Mouse (Mus musculus): ENCODE data around the gene Top3b. TPM values are rescaled to one million over a fixed set of nuclear protein-coding genes. Genes with fewer than 3 reads are reported as not detected.
"Not testable (repeated sequence)": the region's sequence is repeated elsewhere in the genome, so short reads cannot be mapped to it uniquely, and the experiment has no call there.

Gene Top3b
- polyA plus RNA-seq (2015; fragmentation: Nextera tagmentation; extraction: Ambion mirVana), result 65.0 and 66.5 TPM in 2 replicates

- peaks cover 14% of the 10 kb centered on the region for H3K36me3 ChIP-seq
- peak within 1 kb of the TSS; percentile 91 for H3K9ac ChIP-seq
- H3K4me3 ChIP-seq, result peak within 1 kb of the TSS; percentile 82
- H3K27ac ChIP-seq (replicated peaks), result peak within 1 kb of the TSS; percentile 96
- peaks cover 1% of the 10 kb centered on the region; the same call in 1 of the 2 replicates for H3K9me3 ChIP-seq
- under 1% methylated on average over 49 of the region's 49 CpGs for WGBS
- peaks cover 15% of the 10 kb centered on the region for H3K4me1 ChIP-seq (replicated peaks)
- H3K27me3 ChIP-seq, result no peaks in the 10 kb centered on the region
- H3K4me2 ChIP-seq, result peak within 1 kb of the TSS; percentile 70
- peak; percentile 97 for ATAC-seq (ENCODE audit: low read depth)
Measured at GRCm38 (mm10) chr16:16870617-16871331, at the start of gene Top3b, which contains the start of gene Vpreb1. Top3b (plus strand) TSS chr16:16870736. Vpreb1 (minus strand) TSS chr16:16870843.

DNA sequence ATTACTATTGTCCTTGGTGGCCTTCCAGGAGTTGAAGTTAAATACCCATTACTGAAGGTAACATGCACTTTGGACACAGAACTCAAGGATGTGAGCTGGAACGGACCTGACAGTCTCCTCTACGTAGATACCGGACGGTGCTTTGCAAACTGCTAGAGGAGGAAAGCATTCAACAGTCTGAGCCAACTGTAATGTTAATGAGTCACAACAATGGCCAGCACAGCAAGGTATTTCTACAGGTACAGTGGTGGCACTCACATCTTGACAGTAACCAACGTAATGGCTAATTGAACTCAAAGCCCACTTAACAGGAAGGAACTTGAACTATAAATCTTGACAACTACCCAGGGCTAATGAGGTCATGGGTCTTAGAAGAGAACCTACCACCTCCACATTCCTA lies 45.1 kb upstream of the Top3b start:
- no peak overlapping the region for H3K4me3 ChIP-seq
- no peak overlapping the region for H3K4me2 ChIP-seq
- ATAC-seq (ENCODE audit: low read depth), result no peak
- no peaks in the 10 kb centered on the region for H3K36me3 ChIP-seq
- H3K27me3 ChIP-seq, result no peaks in the 10 kb centered on the region
- no peaks in the 10 kb centered on the region for H3K9me3 ChIP-seq
- H3K4me1 ChIP-seq (replicated peaks), result 0 out of 2 replicates have a peak, but pooled peaks cover 7% of the 10 kb centered on the region
- WGBS, result 44% methylated on average over 5 of the region's 5 CpGs
- no peak overlapping the region for H3K9ac ChIP-seq
- no peak overlapping the region for H3K27ac ChIP-seq (replicated peaks)

DNA sequence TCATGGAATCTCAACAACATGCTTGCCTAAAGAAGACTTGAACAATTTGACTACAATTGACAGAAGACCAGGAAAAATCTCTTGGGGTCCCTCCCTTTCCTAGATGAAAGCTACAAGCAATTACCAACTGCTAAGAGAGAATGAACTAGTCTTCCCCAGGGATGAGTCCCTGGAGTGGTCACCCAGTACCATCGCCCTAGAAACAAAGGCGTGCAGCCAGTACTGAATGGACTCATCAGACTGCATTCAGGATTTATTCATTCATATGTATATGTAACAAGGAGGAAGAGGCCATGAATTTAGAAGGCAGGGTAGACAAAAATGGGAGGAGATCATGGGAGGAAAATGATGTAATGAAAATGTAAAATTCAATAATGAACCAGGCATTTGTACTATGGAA lies 44.3 kb upstream of the Top3b start:
- no peaks in the 10 kb centered on the region for H3K9me3 ChIP-seq
- 87% methylated on average over 2 of the region's 2 CpGs for WGBS
- no peaks in the 10 kb centered on the region for H3K36me3 ChIP-seq
- no peak overlapping the region for H3K27ac ChIP-seq (replicated peaks)
- H3K27me3 ChIP-seq, result no peaks in the 10 kb centered on the region
- no peak overlapping the region for H3K4me2 ChIP-seq
- H3K4me3 ChIP-seq, result no peak overlapping the region
- H3K4me1 ChIP-seq (replicated peaks), result 0 out of 2 replicates have a peak, but pooled peaks cover 7% of the 10 kb centered on the region
- ATAC-seq (ENCODE audit: low read depth), result no peak
- H3K9ac ChIP-seq, result no peak overlapping the region

DNA sequence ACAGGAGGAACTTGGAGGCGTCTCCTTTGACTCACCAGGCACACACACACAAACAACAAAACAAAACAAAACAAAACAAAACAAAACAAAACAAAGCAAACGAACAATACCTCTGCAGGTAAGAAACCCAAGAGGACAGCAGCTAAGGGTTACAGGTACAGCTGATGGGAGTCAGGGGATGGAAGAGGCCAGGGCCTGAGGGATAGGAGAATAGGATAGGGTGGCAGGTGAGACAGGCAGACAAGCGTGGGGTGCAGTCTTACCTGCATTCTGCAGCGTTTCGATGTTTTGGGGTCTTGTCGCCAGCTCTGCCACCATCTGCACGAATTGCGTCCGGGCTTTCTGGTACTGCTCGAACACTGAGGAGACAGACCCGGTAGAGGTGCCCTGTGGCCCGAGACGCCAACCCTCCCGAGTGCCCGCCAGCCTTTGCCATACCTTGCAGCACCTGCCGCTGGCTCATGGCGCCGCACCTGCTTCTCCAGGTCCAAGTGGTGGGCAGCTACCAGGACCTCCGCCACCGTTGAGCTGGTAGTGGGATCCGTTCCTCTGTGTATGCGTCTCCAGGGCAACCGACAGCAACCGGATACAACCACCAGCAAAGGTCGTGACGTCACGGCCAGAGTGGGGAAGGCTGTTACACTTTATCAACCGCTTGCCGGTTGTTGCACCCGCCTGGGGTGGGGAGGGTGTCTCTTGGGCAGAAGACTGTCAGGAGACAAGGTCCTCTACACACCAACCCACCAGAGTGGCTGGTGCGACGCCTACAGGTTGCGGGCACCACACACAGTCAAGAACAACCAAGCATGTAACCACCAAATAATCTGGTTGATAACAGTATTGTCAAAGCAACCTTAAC lies 41.5 kb upstream of the Top3b start, which contains the start of gene Spag6l:
Spag6l (minus strand) TSS at position 700 of the 859 bp plus-strand sequence.
- peak within 1 kb of the TSS; percentile 70 for H3K9ac ChIP-seq
- no peaks in the 10 kb centered on the region for H3K36me3 ChIP-seq
- 0 out of 2 replicates have a peak, but pooled peaks cover 7% of the 10 kb centered on the region for H3K4me1 ChIP-seq (replicated peaks)
- peak within 1 kb of the TSS; percentile 84 for H3K4me2 ChIP-seq
- ATAC-seq (ENCODE audit: low read depth), result peak; percentile 97
- H3K27ac ChIP-seq (replicated peaks), result no peak within 1 kb of the TSS
- H3K27me3 ChIP-seq, result no peaks in the 10 kb centered on the region
- peak within 1 kb of the TSS; percentile 61 for H3K4me3 ChIP-seq
- no peaks in the 10 kb centered on the region for H3K9me3 ChIP-seq
- WGBS, result 7% methylated on average over 33 of the region's 33 CpGs

GRCm38 (mm10) chr16:16829671-16830070 lies 40.9 kb upstream of the Top3b start:
- no peaks in the 10 kb centered on the region for H3K9me3 ChIP-seq
- ATAC-seq (ENCODE audit: low read depth), result no peak
- H3K4me1 ChIP-seq (replicated peaks), result 0 out of 2 replicates have a peak, but pooled peaks cover 7% of the 10 kb centered on the region
- H3K36me3 ChIP-seq, result no peaks in the 10 kb centered on the region
- H3K4me3 ChIP-seq, result peak overlapping the region; percentile 61; the same call in 1 of the 2 replicates
- H3K9ac ChIP-seq, result no peak overlapping the region
- WGBS, result 86% methylated on average over 3 of the region's 3 CpGs
- H3K27me3 ChIP-seq, result no peaks in the 10 kb centered on the region
- no peak overlapping the region for H3K27ac ChIP-seq (replicated peaks)
- peak overlapping the region; percentile 84 for H3K4me2 ChIP-seq

GRCm38 (mm10) chr16:16849196-16849595 lies 21.3 kb upstream of the Top3b start:
- H3K27ac ChIP-seq (replicated peaks), result no peak overlapping the region
- H3K27me3 ChIP-seq, result no peaks in the 10 kb centered on the region
- H3K4me2 ChIP-seq, result no peak overlapping the region
- ATAC-seq (ENCODE audit: low read depth), result no peak
- 0 out of 2 replicates have a peak, but pooled peaks cover 6% of the 10 kb centered on the region for H3K9me3 ChIP-seq
- H3K36me3 ChIP-seq, result no peaks in the 10 kb centered on the region
- no peak overlapping the region for H3K9ac ChIP-seq
- H3K4me1 ChIP-seq (replicated peaks), result no peaks in the 10 kb centered on the region
- H3K4me3 ChIP-seq, result no peak overlapping the region

DNA sequence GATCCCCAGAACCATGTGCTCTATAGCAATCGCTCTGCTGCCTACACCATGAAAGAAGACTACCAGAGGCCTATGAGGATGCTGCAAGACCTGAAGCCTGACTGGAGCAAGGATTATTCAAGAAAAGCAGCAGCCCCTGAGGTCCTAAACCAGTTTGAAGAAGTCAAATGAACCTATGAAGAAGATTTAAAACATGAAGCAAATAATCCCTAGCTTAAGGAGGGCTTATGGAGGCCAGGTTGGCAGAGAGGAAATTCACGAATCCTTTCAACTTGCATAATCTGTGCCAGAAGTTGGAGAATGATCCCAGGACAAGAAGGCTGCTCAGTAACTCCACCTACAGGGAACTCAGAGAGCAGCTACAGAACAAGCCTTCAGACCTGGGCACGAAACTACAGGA lies 18.1 kb upstream of the Top3b start:
- no peak for ATAC-seq (ENCODE audit: low read depth)
- Histone ChIP-seq H3K9me3 (0 out of 2 replicates have a peak, but pooled peaks cover 6% of the 10 kb centered on the region), H3K36me3 (no peaks in the 10 kb centered on the region), H3K4me1 (replicated peaks) (no peaks in the 10 kb centered on the region), H3K4me3 (no peak overlapping the region), H3K27me3 (no peaks in the 10 kb centered on the region), H3K9ac (no peak overlapping the region), H3K4me2 (no peak overlapping the region), H3K27ac (replicated peaks) (no peak overlapping the region)
- WGBS, result 87% methylated on average over 3 of the region's 3 CpGs

GRCm38 (mm10) chr16:16854836-16855235 lies 15.7 kb upstream of the Top3b start:
- Histone ChIP-seq H3K4me1 (replicated peaks) (no peaks in the 10 kb centered on the region), H3K4me3 (no peak overlapping the region), H3K9me3 (0 out of 2 replicates have a peak, but pooled peaks cover 6% of the 10 kb centered on the region), H3K9ac (no peak overlapping the region), H3K27me3 (no peaks in the 10 kb centered on the region), H3K36me3 (no peaks in the 10 kb centered on the region), H3K27ac (replicated peaks) (no peak overlapping the region), H3K4me2 (no peak overlapping the region)
- no peak for ATAC-seq (ENCODE audit: low read depth)
- WGBS, result 36% methylated on average over 6 of the region's 6 CpGs

DNA sequence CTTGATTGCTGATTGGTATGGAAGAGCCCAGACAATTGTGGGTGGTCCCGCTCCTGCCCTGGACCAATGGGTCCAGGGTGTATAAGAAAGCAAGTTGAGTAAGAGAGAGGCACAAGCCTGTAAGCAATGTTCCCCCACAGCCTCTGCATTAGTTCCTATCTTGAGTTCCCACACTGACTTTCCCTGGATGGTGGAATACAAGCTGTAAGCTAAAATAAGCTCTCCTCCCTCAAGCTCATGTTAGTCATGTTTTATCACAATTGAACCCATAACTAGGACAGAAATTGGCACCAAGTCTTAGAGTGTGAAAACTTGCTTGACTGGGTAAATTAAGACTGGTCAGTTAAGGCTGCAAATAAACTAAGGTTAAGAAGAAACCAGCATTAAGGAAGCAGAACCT lies 15.0 kb upstream of the Top3b start:
- no peaks in the 10 kb centered on the region for H3K4me1 ChIP-seq (replicated peaks)
- H3K4me3 ChIP-seq, result no peak overlapping the region
- H3K27me3 ChIP-seq, result no peaks in the 10 kb centered on the region
- 95% methylated on average over 1 of the region's 1 CpGs for WGBS
- ATAC-seq (ENCODE audit: low read depth), result no peak
- no peak overlapping the region for H3K4me2 ChIP-seq
- no peak overlapping the region for H3K9ac ChIP-seq
- no peak overlapping the region for H3K27ac ChIP-seq (replicated peaks)
- no peaks in the 10 kb centered on the region for H3K36me3 ChIP-seq
- 0 out of 2 replicates have a peak, but pooled peaks cover 6% of the 10 kb centered on the region for H3K9me3 ChIP-seq

GRCm38 (mm10) chr16:16856054-16856453 lies 14.5 kb upstream of the Top3b start:
- H3K9ac ChIP-seq; H3K27me3 ChIP-seq; H3K4me1 ChIP-seq (replicated peaks); H3K4me3 ChIP-seq; H3K36me3 ChIP-seq; ATAC-seq (ENCODE audit: low read depth); H3K27ac ChIP-seq (replicated peaks); H3K9me3 ChIP-seq; H3K4me2 ChIP-seq: not testable (repeated sequence)
- 86% methylated on average over 9 of the region's 9 CpGs for WGBS

- H3K4me2 ChIP-seq, result no peak overlapping the region
- H3K9ac ChIP-seq, result no peak overlapping the region
- ATAC-seq (ENCODE audit: low read depth), result no peak
- 78% methylated on average over 13 of the region's 13 CpGs for WGBS
- H3K9me3 ChIP-seq, result no peaks in the 10 kb centered on the region
- no peak overlapping the region for H3K27ac ChIP-seq (replicated peaks)
- no peaks in the 10 kb centered on the region for H3K27me3 ChIP-seq
- H3K4me3 ChIP-seq, result no peak overlapping the region
- no peaks in the 10 kb centered on the region for H3K36me3 ChIP-seq
- H3K4me1 ChIP-seq (replicated peaks), result no peaks in the 10 kb centered on the region
Measured at GRCm38 (mm10) chr16:16856731-16857476, 13.6 kb upstream of the Top3b start.
